Mouse (Mus musculus): ENCODE results near the gene Shank2. TPM values are rescaled to one million over a fixed set of nuclear protein-coding genes. Genes with fewer than 3 reads are reported as not detected.

The Shank2 gene
- polyA plus RNA-seq, 1 experiment from 2014 or later: 9.7 TPM

DNA sequence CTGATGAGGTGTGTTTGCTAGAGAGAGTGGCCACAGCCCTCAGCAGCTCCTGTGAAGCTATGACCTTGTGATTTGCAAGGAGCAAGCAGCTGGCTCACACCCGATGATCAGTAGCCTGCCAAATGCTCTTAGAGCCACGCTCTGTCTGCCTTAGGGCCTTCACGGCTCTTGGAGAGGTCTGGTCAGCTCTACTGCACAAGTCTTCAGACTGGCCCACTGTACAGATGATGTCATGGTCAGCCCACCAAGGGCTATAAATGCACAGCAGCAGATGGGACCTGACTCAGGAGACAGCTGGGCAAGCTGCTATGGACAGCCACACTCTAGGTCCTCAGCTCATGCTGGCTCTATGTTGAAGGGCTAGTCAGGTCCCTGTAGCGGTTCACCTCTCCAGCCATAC, 376.5 kb downstream of the Shank2 start:
- H3K4me3 ChIP-seq (replicated peaks; ENCODE audit: low read length): no peak overlapping the region
- H3K9ac ChIP-seq (replicated peaks; ENCODE audit: low read depth, low read length): no peak overlapping the region
- H3K27me3 ChIP-seq (replicated peaks; ENCODE audit: control insufficient read depth, insufficient read depth, low read length): no peaks in the 10 kb centered on the region
- no peak overlapping the region for H3K4me2 ChIP-seq (ENCODE audit: low read length)
- no peak for ATAC-seq
- H3K9me3 ChIP-seq (ENCODE audit: control insufficient read depth, low read length): no peaks in the 10 kb centered on the region
- H3K27ac ChIP-seq (ENCODE audit: low read length): no peak overlapping the region
- H3K36me3 ChIP-seq (ENCODE audit: control insufficient read depth, insufficient read depth): no peaks in the 10 kb centered on the region
- H3K4me1 ChIP-seq (replicated peaks; ENCODE audit: control insufficient read depth, insufficient read depth, low read length): no peaks in the 10 kb centered on the region
- 97% methylated on average over 4 of the region's 4 CpGs for WGBS

DNA sequence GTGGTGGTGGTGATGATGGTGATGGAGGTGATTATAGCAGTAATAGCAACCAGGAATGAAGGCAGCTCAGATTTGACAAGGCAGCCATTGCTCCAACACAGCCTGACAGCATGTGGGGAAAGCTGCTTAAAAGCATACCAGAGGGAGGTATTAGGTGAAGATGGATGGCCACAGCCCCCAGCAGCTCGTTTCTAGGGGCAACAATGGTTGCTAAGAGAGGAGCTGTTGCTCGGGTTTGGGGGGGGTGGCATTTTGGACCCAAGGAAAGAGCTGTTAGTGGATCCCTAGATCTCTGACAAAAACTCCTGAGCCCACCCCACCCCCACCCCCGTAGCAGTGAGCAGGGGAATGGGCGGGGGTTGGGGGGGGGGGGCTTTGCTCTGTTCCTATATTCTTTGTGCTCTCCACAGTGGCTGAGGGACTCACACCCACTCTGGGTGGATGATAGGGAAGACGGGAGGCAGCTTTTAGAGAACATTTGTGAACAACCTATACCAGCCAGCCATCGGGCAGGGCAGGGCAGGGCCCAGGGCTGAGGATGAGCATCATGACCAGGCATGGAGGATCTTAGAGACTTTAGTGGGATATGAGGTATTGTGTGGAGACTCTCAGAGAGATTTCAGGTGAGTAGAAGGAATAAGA, 377.6 kb downstream of the Shank2 start:
- H3K9me3 ChIP-seq (ENCODE audit: control insufficient read depth, low read length): no peaks in the 10 kb centered on the region
- no peaks in the 10 kb centered on the region for H3K36me3 ChIP-seq (ENCODE audit: control insufficient read depth, insufficient read depth)
- H3K27me3 ChIP-seq (replicated peaks; ENCODE audit: control insufficient read depth, insufficient read depth, low read length): no peaks in the 10 kb centered on the region
- 33% methylated on average over 6 of the region's 6 CpGs for WGBS
- no peak for ATAC-seq
- H3K4me1 ChIP-seq (replicated peaks; ENCODE audit: control insufficient read depth, insufficient read depth, low read length): no peaks in the 10 kb centered on the region
- H3K9ac ChIP-seq (replicated peaks; ENCODE audit: low read depth, low read length): no peak overlapping the region
- no peak overlapping the region for H3K4me3 ChIP-seq (replicated peaks; ENCODE audit: low read length)
- no peak overlapping the region for H3K4me2 ChIP-seq (ENCODE audit: low read length)
- H3K27ac ChIP-seq (ENCODE audit: low read length): no peak overlapping the region

DNA sequence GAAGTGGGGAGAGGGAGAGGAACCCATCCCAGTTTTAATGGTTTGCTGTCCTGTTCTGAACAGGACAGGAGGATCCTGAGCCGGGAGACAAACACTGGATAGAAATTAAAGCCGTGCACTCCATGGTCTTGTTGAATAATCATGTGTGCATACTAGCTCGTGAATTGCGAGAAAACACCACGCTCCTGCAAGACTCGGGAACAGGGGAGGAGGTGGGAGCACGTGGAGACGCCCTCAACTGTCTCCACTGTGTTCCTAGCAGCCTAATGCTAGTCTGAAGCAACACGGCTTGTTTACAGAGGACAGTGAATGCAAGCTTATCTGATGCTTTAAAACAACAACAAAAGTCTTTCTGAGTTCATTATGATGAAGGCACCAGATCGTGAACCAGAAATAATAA, 379.9 kb downstream of the Shank2 start:
- Histone ChIP-seq H3K36me3 (ENCODE audit: control insufficient read depth, insufficient read depth) (no peaks in the 10 kb centered on the region), H3K4me1 (replicated peaks; ENCODE audit: control insufficient read depth, insufficient read depth, low read length) (no peaks in the 10 kb centered on the region), H3K27ac (ENCODE audit: low read length) (no peak overlapping the region), H3K27me3 (replicated peaks; ENCODE audit: control insufficient read depth, insufficient read depth, low read length) (no peaks in the 10 kb centered on the region), H3K9me3 (ENCODE audit: control insufficient read depth, low read length) (no peaks in the 10 kb centered on the region), H3K4me2 (ENCODE audit: low read length) (no peak overlapping the region), H3K4me3 (replicated peaks; ENCODE audit: low read length) (no peak overlapping the region), H3K9ac (replicated peaks; ENCODE audit: low read depth, low read length) (no peak overlapping the region)
- WGBS: 70% methylated on average over 10 of the region's 10 CpGs
- no peak for ATAC-seq

DNA sequence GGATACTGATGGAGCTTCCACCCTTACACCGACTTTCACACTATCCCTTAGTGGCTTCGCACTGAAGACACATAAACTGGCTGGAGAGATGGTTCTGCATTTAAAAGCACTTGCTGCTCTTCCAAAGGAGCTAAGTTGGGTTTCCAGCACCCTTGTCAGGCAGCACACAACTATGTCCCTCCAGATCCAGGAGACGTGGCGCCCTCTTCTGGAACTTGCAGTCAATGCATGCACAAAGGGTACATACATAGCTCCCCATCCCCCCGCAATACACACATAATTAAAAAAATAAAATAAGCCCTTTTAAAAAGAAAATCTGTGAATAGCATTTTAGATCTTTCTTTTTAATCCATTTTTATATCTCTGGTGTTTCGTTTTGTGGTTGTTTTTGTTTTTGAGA, 385.8 kb downstream of the Shank2 start:
- Histone ChIP-seq H3K4me2 (ENCODE audit: low read length) (no peak overlapping the region), H3K4me1 (replicated peaks; ENCODE audit: control insufficient read depth, insufficient read depth, low read length) (no peaks in the 10 kb centered on the region), H3K9ac (replicated peaks; ENCODE audit: low read depth, low read length) (no peak overlapping the region), H3K4me3 (replicated peaks; ENCODE audit: low read length) (no peak overlapping the region), H3K27me3 (replicated peaks; ENCODE audit: control insufficient read depth, insufficient read depth, low read length) (no peaks in the 10 kb centered on the region), H3K9me3 (ENCODE audit: control insufficient read depth, low read length) (no peaks in the 10 kb centered on the region; the same call in 1 of the 2 replicates), H3K27ac (ENCODE audit: low read length) (no peak overlapping the region), H3K36me3 (ENCODE audit: control insufficient read depth, insufficient read depth) (no peaks in the 10 kb centered on the region)
- ATAC-seq: no peak
- 90% methylated on average over 6 of the region's 6 CpGs for WGBS

DNA sequence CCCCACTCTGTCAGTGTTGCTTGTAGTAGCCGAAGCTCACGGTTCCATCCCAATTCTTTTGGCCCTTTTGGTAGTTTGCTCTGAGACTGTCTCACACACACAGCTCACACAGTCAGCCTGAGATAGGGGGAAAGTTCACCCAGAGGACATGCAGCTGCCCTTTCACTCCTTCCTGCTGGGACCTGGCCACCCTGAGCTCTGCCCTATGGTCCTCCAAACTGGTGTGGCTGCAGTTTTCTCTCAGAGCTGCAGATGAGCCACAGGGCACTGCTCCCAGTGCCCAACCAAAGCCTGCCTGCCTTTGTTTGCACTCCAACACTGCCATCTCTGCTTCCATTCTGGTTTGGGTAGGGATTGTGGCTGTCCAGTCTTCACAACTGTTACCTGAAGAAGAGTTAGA, 388.0 kb downstream of the Shank2 start:
- 95% methylated on average over 2 of the region's 2 CpGs for WGBS

DNA sequence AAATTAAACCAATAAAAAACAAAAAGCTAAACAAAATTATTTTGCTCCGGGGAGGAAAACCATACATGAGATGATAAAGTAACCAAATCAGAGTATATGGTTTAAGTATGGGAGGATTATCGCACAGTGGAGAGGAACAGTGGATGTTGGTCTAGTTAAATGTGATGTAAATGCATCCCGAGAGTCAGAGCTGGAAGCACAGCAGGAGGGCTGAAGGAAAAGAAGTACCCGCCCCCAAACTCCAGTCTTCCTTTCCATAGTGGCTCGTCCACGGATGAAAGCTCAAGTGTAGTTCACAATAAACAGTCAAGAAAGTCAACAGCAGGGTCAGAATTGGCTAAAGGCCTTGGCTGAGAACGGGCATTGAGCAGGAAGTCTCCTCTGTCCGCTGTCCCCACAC, 388.9 kb downstream of the Shank2 start:
- no peaks in the 10 kb centered on the region for H3K36me3 ChIP-seq (ENCODE audit: control insufficient read depth, insufficient read depth)
- no peak overlapping the region for H3K4me2 ChIP-seq (ENCODE audit: low read length)
- 47% methylated on average over 8 of the region's 8 CpGs for WGBS
- no peak overlapping the region for H3K9ac ChIP-seq (replicated peaks; ENCODE audit: low read depth, low read length)
- no peaks in the 10 kb centered on the region; the same call in 1 of the 2 replicates for H3K9me3 ChIP-seq (ENCODE audit: control insufficient read depth, low read length)
- H3K27me3 ChIP-seq (replicated peaks; ENCODE audit: control insufficient read depth, insufficient read depth, low read length): no peaks in the 10 kb centered on the region
- H3K4me1 ChIP-seq (replicated peaks; ENCODE audit: control insufficient read depth, insufficient read depth, low read length): no peaks in the 10 kb centered on the region
- no peak overlapping the region for H3K4me3 ChIP-seq (replicated peaks; ENCODE audit: low read length)
- H3K27ac ChIP-seq (ENCODE audit: low read length): no peak overlapping the region
- ATAC-seq: no peak

More for the DNA sequence above, 388.0 kb downstream of the Shank2 start:
- no peak for ATAC-seq
- Histone ChIP-seq H3K27me3 (replicated peaks; ENCODE audit: control insufficient read depth, insufficient read depth, low read length) (no peaks in the 10 kb centered on the region), H3K36me3 (ENCODE audit: control insufficient read depth, insufficient read depth) (no peaks in the 10 kb centered on the region), H3K27ac (ENCODE audit: low read length) (no peak overlapping the region), H3K9ac (replicated peaks; ENCODE audit: low read depth, low read length) (no peak overlapping the region), H3K9me3 (ENCODE audit: control insufficient read depth, low read length) (no peaks in the 10 kb centered on the region; the same call in 1 of the 2 replicates), H3K4me1 (replicated peaks; ENCODE audit: control insufficient read depth, insufficient read depth, low read length) (no peaks in the 10 kb centered on the region), H3K4me2 (ENCODE audit: low read length) (no peak overlapping the region), H3K4me3 (replicated peaks; ENCODE audit: low read length) (no peak overlapping the region)

DNA sequence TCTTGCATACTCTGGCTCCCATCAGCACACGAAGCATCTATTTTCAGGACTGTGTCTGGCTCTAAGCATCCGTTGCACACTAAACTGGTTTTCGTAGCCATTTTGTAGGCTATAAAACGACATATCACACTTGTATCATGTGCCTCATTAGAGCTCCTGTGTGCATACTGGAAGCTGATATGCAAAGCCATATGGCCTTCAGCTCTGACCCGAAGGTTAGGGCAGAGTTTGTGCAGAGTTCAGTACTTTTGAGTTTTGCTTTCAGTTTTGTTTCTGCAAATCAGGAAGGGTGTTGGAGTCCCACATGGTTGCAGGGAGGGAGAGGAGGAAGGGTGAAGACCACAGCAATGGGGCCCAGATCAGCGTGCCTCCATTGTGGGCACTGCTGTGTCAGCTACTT, 390.0 kb downstream of the Shank2 start:
- Histone ChIP-seq H3K4me1 (replicated peaks; ENCODE audit: control insufficient read depth, insufficient read depth, low read length) (no peaks in the 10 kb centered on the region), H3K27ac (ENCODE audit: low read length) (no peak overlapping the region), H3K27me3 (replicated peaks; ENCODE audit: control insufficient read depth, insufficient read depth, low read length) (no peaks in the 10 kb centered on the region), H3K9ac (replicated peaks; ENCODE audit: low read depth, low read length) (no peak overlapping the region), H3K4me3 (replicated peaks; ENCODE audit: low read length) (no peak overlapping the region), H3K4me2 (ENCODE audit: low read length) (no peak overlapping the region), H3K36me3 (ENCODE audit: control insufficient read depth, insufficient read depth) (no peaks in the 10 kb centered on the region), H3K9me3 (ENCODE audit: control insufficient read depth, low read length) (no peaks in the 10 kb centered on the region; the same call in 1 of the 2 replicates)
- no peak for ATAC-seq
- 86% methylated on average over 6 of the region's 6 CpGs for WGBS

DNA sequence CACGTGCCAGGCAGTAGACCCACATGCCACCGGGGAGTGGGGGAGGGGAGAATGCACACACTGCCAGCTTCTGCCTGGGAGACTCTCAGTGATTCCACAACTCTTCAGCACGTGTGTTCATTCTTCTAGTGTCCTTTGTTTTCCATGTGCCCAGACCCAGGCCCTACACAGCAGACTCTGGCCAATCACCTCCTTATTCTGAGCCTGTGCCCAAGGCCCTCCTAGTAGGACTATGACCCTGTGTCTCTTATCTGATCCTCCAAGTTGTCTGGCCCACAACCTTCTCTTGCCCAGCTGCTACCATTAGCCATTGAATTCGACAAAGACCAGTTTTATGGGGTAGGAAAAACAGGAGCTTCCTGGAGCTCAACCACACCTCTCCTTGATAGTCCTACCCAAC, 400.8 kb downstream of the Shank2 start:
- H3K9me3 ChIP-seq (ENCODE audit: control insufficient read depth, low read length): no peaks in the 10 kb centered on the region

DNA sequence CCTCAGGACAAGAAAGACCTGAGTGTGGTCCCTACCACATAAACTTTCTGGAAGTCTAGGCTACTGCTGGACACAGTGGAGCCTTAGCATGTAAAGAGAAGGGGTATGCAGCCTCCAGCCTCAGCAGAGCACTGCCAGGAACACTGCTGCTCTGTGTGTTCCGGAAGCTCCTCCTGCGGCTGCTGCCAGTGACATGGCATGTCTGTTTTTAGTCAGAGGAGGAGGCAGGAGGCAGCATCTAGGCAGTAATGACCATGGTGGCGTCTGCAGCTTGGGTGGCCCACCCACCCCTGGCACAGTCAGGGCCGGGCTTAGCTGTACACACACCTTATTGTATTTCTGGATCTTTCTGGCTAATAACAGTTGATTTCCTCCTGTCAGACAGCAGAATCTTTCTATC, 405.9 kb downstream of the Shank2 start:
- Histone ChIP-seq H3K36me3 (ENCODE audit: control insufficient read depth, insufficient read depth) (peaks cover 5% of the 10 kb centered on the region), H3K9me3 (ENCODE audit: control insufficient read depth, low read length) (no peaks in the 10 kb centered on the region), H3K9ac (replicated peaks; ENCODE audit: low read depth, low read length) (no peak overlapping the region), H3K27me3 (replicated peaks; ENCODE audit: control insufficient read depth, insufficient read depth, low read length) (no peaks in the 10 kb centered on the region), H3K4me3 (replicated peaks; ENCODE audit: low read length) (no peak overlapping the region), H3K4me1 (replicated peaks; ENCODE audit: control insufficient read depth, insufficient read depth, low read length) (peaks cover 6% of the 10 kb centered on the region; the same call in 1 of the 2 replicates), H3K4me2 (ENCODE audit: low read length) (no peak overlapping the region), H3K27ac (ENCODE audit: low read length) (no peak overlapping the region)
- 67% methylated on average over 4 of the region's 4 CpGs for WGBS
- ATAC-seq: no peak

More for the DNA sequence above, 400.8 kb downstream of the Shank2 start:
- Histone ChIP-seq H3K4me3 (replicated peaks; ENCODE audit: low read length) (no peak overlapping the region), H3K4me1 (replicated peaks; ENCODE audit: control insufficient read depth, insufficient read depth, low read length) (no peaks in the 10 kb centered on the region), H3K36me3 (ENCODE audit: control insufficient read depth, insufficient read depth) (no peaks in the 10 kb centered on the region), H3K27ac (ENCODE audit: low read length) (no peak overlapping the region), H3K4me2 (ENCODE audit: low read length) (no peak overlapping the region), H3K9ac (replicated peaks; ENCODE audit: low read depth, low read length) (no peak overlapping the region), H3K27me3 (replicated peaks; ENCODE audit: control insufficient read depth, insufficient read depth, low read length) (no peaks in the 10 kb centered on the region)
- 74% methylated on average over 4 of the region's 4 CpGs for WGBS
- ATAC-seq: no peak
